Mouse (Mus musculus): ENCODE measurements around the gene Mfsd14b. TPM values are rescaled to one million over a fixed set of nuclear protein-coding genes. Genes with fewer than 3 reads are reported as not detected.

Gene Mfsd14b
- polyA plus RNA-seq, 1 experiment from 2014 or later: 54.6 TPM

GRCm38 (mm10) chr13:65032758-65033157 is 80.0 kb downstream of the Mfsd14b start, which contains the start of gene Spata31d1c:
TSS of gene Spata31d1c (plus strand) at chr13:65033058.
- no peak within 1 kb of the TSS for H3K4me3 ChIP-seq (ENCODE audit: inconsistent target)
- H3K36me3 ChIP-seq (ENCODE audit: inconsistent target): no peaks in the 10 kb centered on the region
- H3K27ac ChIP-seq: no peak within 1 kb of the TSS
- H3K79me2 ChIP-seq (ENCODE audit: inconsistent target): no peaks in the 10 kb centered on the region

Other genes starting within 250 kb of the Mfsd14b start
- not detected in 3 replicates for gene Cntnap3, start 209.0 kb downstream of the Mfsd14b start, polyA plus RNA-seq (2018)
- not detected in 3 replicates for gene Spata31, start 195.6 kb downstream of the Mfsd14b start, polyA plus RNA-seq (2018)
- gene Spata31d1c, start 79.9 kb downstream of the Mfsd14b start, polyA plus RNA-seq (2018): not detected in 3 replicates
- not detected in 3 replicates for gene Prss47, start 60.2 kb downstream of the Mfsd14b start, polyA plus RNA-seq (2018)
- not detected in 3 replicates for gene Olfr465-ps1, start 25.1 kb upstream of the Mfsd14b start, polyA plus RNA-seq (2018)
- gene Olfr466, start 37.3 kb upstream of the Mfsd14b start, polyA plus RNA-seq (2018): not detected in 3 replicates
- gene Nlrp4f, start 93.0 kb upstream of the Mfsd14b start, polyA plus RNA-seq (2018): 0.03 TPM in 1 of 3 replicates, not detected in the others
- gene Gm10775, start 146.6 kb upstream of the Mfsd14b start, polyA plus RNA-seq (2018): not detected in 3 replicates
- gene Zfp369, start 165.8 kb upstream of the Mfsd14b start, polyA plus RNA-seq (2018): 8.6 to 15.6 TPM (median 14.0 TPM) in 3 replicates

Data from macrophage (primary cell).